Mouse (Mus musculus) MEL (cell line): ENCODE data around the gene Ints6.

Source experiments
- CTCF ChIP-seq, 3 experiments: IDR thresholded peaks in 2 of 3; conservative IDR thresholded peaks in 1 of 3; 2 replicates each; pipeline ENCODE4 v1.5.1; 2011 to 2012; ENCODE audit warnings: low read length in 3 of 3, low read depth in 2 of 3, mild to moderate bottlenecking in 2 of 3, improper control_type of control experiment in 1 of 3, inconsistent platforms in 1 of 3, mixed read lengths in 1 of 3, moderate library complexity in 1 of 3; ENCODE audit not compliant: control insufficient read depth in 1 of 3, insufficient read depth in 1 of 3, poor library complexity in 1 of 3, severe bottlenecking in 1 of 3
- E2F4 ChIP-seq: IDR thresholded peaks from 2 replicates; pipeline ENCODE4 v1.6.1; 2011; ENCODE audit warnings: low read depth, low read length, improper control_type of control experiment, borderline replicate concordance
- EP300 ChIP-seq, 2 experiments: IDR thresholded peaks; 2 replicates each; pipeline ENCODE4 v1.6.1; 2011; ENCODE audit warnings: improper control_type of control experiment in 2 of 2, low read length in 2 of 2, low read depth in 1 of 2, mild to moderate bottlenecking in 1 of 2
- GABPA ChIP-seq: IDR thresholded peaks from 2 replicates; pipeline ENCODE4 v1.6.1; 2012; ENCODE audit warnings: low read depth, mild to moderate bottlenecking, inconsistent platforms, low read length, improper control_type of control experiment, moderate library complexity
- GATA1 ChIP-seq: IDR thresholded peaks from 2 replicates; pipeline ENCODE4 v1.6.1; 2011; ENCODE audit warnings: low read depth, low read length, improper control_type of control experiment
- HCFC1 ChIP-seq: IDR thresholded peaks from 2 replicates; pipeline ENCODE4 v1.6.1; 2012; ENCODE audit warnings: low read depth, mild to moderate bottlenecking, inconsistent platforms, low read length, improper control_type of control experiment, moderate library complexity
- MAFK ChIP-seq: IDR thresholded peaks from 2 replicates; pipeline ENCODE4 v1.6.1; 2011; ENCODE audit warnings: low read depth, mild to moderate bottlenecking, low read length, improper control_type of control experiment, borderline replicate concordance
- MAZ ChIP-seq: IDR thresholded peaks from 2 replicates; pipeline ENCODE4 v1.6.1; 2012; ENCODE audit warnings: low read depth, mild to moderate bottlenecking, inconsistent platforms, low read length, improper control_type of control experiment
- MYC ChIP-seq: IDR thresholded peaks from 2 replicates; pipeline ENCODE4 v1.6.1; 2011; ENCODE audit warnings: low read depth, mild to moderate bottlenecking, low read length, improper control_type of control experiment, moderate library complexity
- POLR2A ChIP-seq, 2 experiments: IDR thresholded peaks; 2 replicates each; pipeline ENCODE4 v1.6.1; 2011 to 2012; ENCODE audit warnings: low read length in 2 of 2, mild to moderate bottlenecking in 2 of 2, control low read depth in 1 of 2, improper control_type of control experiment in 1 of 2, low read depth in 1 of 2, moderate library complexity in 1 of 2; ENCODE audit not compliant: control insufficient read depth in 1 of 2, insufficient read depth in 1 of 2, poor library complexity in 1 of 2
- RAD21 ChIP-seq: IDR thresholded peaks from 2 replicates; pipeline ENCODE4 v1.6.1; 2011; ENCODE audit warnings: mild to moderate bottlenecking, low read depth, low read length, improper control_type of control experiment
- SMC3 ChIP-seq: IDR thresholded peaks from 2 replicates; pipeline ENCODE4 v1.6.1; 2011; ENCODE audit warnings: low read depth, low read length, improper control_type of control experiment
- TBP ChIP-seq: IDR thresholded peaks from 2 replicates; pipeline ENCODE4 v1.8.0; 2011; ENCODE audit warnings: low read depth, low read length, improper control_type of control experiment
- TCF12 ChIP-seq: IDR thresholded peaks from 2 replicates; pipeline ENCODE4 v1.6.1; 2014; ENCODE audit warnings: low read depth, mild to moderate bottlenecking, inconsistent platforms, low read length, improper control_type of control experiment, moderate library complexity

- TF ChIP-seq RAD21 = no peak
- no peak for TF ChIP-seq POLR2A (IDR thresholded peaks at IDR 0.05; ENCODE audit: control insufficient read depth in 1 of 2, insufficient read depth in 1 of 2, low read depth in 1 of 2, low read length in 2 of 2, poor library complexity in 1 of 2)
- no peak for TF ChIP-seq SMC3
- no peak for TF ChIP-seq GABPA
- peak; percentile 93 to 95 for TF ChIP-seq EP300 (IDR thresholded peaks at IDR 0.05; ENCODE audit: low read depth in 1 of 2, low read length in 2 of 2)
- TF ChIP-seq CTCF (IDR thresholded peaks at IDR 0.05 in 2 of 3, conservative IDR thresholded peaks at IDR 0.05 in 1 of 3; ENCODE audit: control insufficient read depth in 1 of 3, insufficient read depth in 1 of 3, low read depth in 2 of 3, low read length in 3 of 3, poor library complexity in 1 of 3, severe bottlenecking in 1 of 3) = no peak
- TF ChIP-seq E2F4 = no peak
- peak; percentile 97 for TF ChIP-seq GATA1
- TF ChIP-seq MAFK = peak; percentile 66; the same call in 1 of the 2 replicates
- peak; percentile 96 for TF ChIP-seq TCF12
- TF ChIP-seq TBP = no peak
- peak; percentile 75 for TF ChIP-seq MAZ
- no peak for TF ChIP-seq HCFC1
- TF ChIP-seq MYC = peak; percentile 97
Measured at GRCm38 (mm10) chr14:62780520-62781316, 19.7 kb upstream of the Ints6 start.
